Mouse (Mus musculus) megakaryocyte-erythroid progenitor cell, adult 5-6 weeks (primary cell): ENCODE measurements at regions not wholly inside any gene's neighbourhood (a gene's known extent, or its start where the extent isn't known, plus 50 kb on each side); places are given as distances from the start of the nearest gene placed in this dataset.

Experiments used
- ATAC-seq: replicated peaks from 2 replicates; pipeline ENCODE4 v1.8.0; 2016; ENCODE audit warnings: mild to moderate bottlenecking, inconsistent platforms; ENCODE audit not compliant: severe bottlenecking, poor library complexity, low FRiP score, low TSS enrichment

DNA sequence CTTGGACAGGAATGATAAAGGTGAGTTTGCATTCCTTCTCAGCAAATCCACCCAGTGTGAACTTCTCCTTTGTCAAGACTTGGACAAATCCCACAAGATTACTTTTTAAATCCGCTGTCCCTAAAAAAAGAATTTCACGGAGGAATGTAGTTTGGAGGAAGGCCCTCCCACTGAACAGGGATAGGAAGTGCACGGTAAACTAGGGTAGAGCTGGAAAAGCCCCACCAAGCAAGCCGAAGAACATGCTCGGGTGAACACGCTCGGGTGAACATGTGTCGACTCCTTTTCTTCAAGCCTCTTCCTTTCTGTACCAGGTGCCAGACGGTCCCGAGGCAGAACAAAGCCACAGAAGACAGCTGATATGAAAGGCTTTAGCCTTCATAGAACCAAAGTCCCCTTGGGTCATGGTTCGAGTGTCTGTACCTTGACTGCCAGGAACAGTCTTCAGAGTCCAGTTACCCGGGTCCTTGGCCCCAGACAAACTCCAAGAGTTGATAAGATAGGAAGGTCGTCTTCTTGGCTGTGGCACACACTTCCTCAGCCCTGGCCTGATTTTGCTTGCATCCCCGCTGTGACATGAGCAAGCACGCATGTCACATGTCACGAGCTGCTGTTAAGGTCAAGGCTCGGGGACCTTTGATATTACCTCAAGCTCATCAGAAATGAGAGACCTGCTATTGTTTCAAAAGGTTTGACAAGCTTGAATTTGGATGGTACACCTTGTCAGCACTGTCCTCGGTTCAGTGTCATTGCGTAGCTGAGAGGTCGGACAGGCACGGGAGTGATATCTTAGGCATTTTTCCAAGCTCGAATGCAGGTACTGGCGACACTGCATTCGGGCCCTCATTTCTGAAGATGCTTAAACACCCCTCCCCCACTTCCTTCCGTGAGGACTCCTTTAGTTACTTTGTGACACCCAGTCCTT lies 51.5 kb upstream of the Ryk start:
- ATAC-seq = no peak

DNA sequence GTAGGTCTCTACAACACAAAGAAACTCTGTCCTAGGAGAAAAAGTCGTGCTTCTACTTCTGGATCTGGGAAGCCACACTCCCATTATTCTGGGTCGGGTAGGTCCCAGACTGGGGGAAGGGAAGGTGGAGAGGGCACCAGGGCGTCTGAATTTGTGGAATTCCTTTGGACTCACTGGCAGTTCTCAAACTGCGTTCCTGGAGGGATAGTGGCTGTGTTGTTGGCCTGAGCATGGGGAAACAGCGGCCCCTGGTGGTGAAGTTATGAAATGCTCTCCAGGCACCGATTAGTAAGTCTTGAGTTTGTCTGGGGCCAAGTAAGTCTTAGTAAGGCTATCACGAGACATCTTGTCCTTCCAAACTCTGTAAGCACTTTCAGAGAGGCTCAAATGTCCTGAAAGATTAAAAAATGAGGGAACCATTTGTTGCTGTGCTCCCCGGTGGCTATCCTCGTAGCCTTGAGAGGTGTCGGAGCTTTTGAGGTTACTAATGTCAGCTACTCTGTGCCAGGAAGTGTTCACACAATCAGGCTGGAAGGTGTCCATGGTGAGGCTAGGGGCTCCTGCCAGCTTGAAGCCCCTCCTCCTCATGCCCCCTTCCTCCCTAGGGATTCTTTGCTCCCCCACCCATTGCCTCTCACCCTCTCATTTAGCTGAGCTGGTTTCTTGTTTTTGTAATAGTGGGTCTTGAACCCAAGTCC lies 50.2 kb upstream of the Ryk start:
- peak; percentile 82 for ATAC-seq
